Mouse (Mus musculus) heart, embryonic 16.5 days (tissue): ENCODE results near the gene Tmem51. TPM values are rescaled to one million over a fixed set of nuclear protein-coding genes. Genes with fewer than 3 reads are reported as not detected.
"Not testable (repeated sequence)": the region's sequence is repeated elsewhere in the genome, so short reads cannot be mapped to it uniquely, and the experiment has no call there.

ENCODE experiments used
- ATAC-seq: fragments of 200-750 bp; cut with Nextera tagmentation; replicated peaks from 2 replicates; pipeline ENCODE4 v1.8.0; 2017; ENCODE audit warnings: moderate number of reproducible peaks; ENCODE audit not compliant: insufficient read depth, low FRiP score; ENCODE audit errors: extremely low read depth
- H3K27ac ChIP-seq: fragments of 300-500 bp; sonication (generic); 2 replicates; pipeline ENCODE4 v1.5.1; 2014; ENCODE audit warnings: mild to moderate bottlenecking, low read length, control low read depth, moderate library complexity
- H3K27me3 ChIP-seq: fragments of 300-500 bp; sonication (generic); 2 replicates; pipeline ENCODE4 v1.6.1; 2014; ENCODE audit warnings: low read length, mixed read lengths; ENCODE audit not compliant: control insufficient read depth, insufficient read depth
- H3K36me3 ChIP-seq: fragments of 300-500 bp; sonication (generic); 2 replicates; pipeline ENCODE4 v1.6.1; 2014; ENCODE audit not compliant: control insufficient read depth, insufficient read depth
- H3K4me1 ChIP-seq: fragments of 300-500 bp; sonication (generic); 2 replicates; pipeline ENCODE4 v1.6.1; 2014; ENCODE audit warnings: low read length, mixed read lengths; ENCODE audit not compliant: control insufficient read depth, insufficient read depth
- H3K4me2 ChIP-seq: fragments of 300-500 bp; sonication (generic); 2 replicates; pipeline ENCODE4 v1.6.1; 2014; ENCODE audit warnings: low read depth, mild to moderate bottlenecking, control low read depth, low read length
- H3K4me3 ChIP-seq: fragments of 300-500 bp; sonication (generic); 2 replicates; pipeline ENCODE4 v1.5.1; 2014; ENCODE audit warnings: mild to moderate bottlenecking, control low read depth, low read length
- H3K9ac ChIP-seq: fragments of 300-500 bp; sonication (generic); 2 replicates; pipeline ENCODE4 v1.6.1; 2014; ENCODE audit warnings: low read length, control low read depth
- H3K9me3 ChIP-seq: fragments of 300-500 bp; sonication (generic); replicated peaks from 2 replicates; pipeline ENCODE4 v1.6.1; 2016; ENCODE audit warnings: low read length; ENCODE audit not compliant: control insufficient read depth
- WGBS: fragments of 180-500 bp; shearing (Covaris S2); extraction: QIAGEN DNeasy Blood & Tissue Kit; methylation state at CpG from one replicate; pipeline ENCODE4 v1.1.7; 2014; 5-methylcytosine and 5-hydroxymethylcytosine counted together
- polyA plus RNA-seq: library from polyadenylated mRNA; unstranded; fragments of >200 nt; fragmentation: Nextera tagmentation; extraction: Ambion mirVana; gene quantifications from 2 replicates; pipeline ENCODE4 v1.2.1, GENCODE M21; 2015

Tmem51 gene
- polyA plus RNA-seq, 1 experiment from 2014 or later, result 49.2 TPM

DNA sequence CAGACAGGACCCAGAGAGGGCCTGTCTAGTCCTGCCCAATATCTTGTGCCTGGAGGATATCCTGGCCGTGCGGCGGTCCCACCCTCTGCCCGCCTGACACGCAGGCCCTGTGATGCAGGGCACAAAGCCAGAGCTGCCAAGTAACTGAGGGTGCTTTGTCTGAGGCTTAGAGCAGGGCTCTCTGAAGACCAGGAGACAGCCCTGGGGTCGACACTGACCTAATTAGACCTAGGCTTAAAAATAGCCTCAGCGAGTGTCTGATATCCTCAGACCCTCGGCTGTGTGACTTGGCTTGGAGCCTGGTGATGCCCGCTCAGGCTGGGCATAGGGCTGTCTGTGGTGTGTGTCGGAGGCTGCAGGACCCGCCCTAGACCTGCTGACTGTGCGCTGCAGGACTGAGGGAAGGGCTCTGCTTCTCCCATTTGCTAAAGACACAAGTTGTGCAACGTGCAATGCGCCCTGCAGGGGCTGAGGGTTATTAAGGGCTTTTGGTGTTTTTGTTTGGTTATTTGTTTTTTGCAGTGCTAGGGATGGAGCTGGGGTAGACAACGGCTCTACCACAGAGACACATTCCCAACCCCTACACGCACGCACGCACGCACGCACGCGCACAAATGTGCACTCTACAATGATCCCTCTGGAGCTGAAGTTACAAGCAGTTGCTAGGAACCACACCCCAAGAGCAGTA is 26.4 kb downstream of the Tmem51 start:
- peak; percentile 88 for ATAC-seq
- peak overlapping the region; percentile 87 for H3K27ac ChIP-seq
- peak overlapping the region; percentile 10; the same call in 1 of the 2 replicates for H3K4me2 ChIP-seq
- no peaks in the 10 kb centered on the region for H3K9me3 ChIP-seq
- no peaks in the 10 kb centered on the region for H3K36me3 ChIP-seq
- 55% methylated on average over 22 of the region's 22 CpGs for WGBS
- peaks cover 60% of the 10 kb centered on the region for H3K4me1 ChIP-seq
- H3K27me3 ChIP-seq, result no peaks in the 10 kb centered on the region
- no peak overlapping the region; the same call in 1 of the 2 replicates for H3K9ac ChIP-seq
- H3K4me3 ChIP-seq, result no peak overlapping the region

GRCm38 (mm10) chr4:142055600-142055999 is 28.5 kb downstream of the Tmem51 start:
- Histone ChIP-seq H3K4me2 (no peak overlapping the region), H3K4me1 (peaks cover 47% of the 10 kb centered on the region), H3K4me3 (no peak overlapping the region), H3K9ac (no peak overlapping the region), H3K27me3 (no peaks in the 10 kb centered on the region), H3K36me3 (no peaks in the 10 kb centered on the region), H3K9me3 (no peaks in the 10 kb centered on the region), H3K27ac (no peak overlapping the region)
- ATAC-seq, result no peak
- 74% methylated on average over 8 of the region's 8 CpGs for whole genome bisulfite sequencing

GRCm38 (mm10) chr4:142054580-142054979 is 29.5 kb downstream of the Tmem51 start:
- H3K4me2 ChIP-seq, result no peak overlapping the region
- H3K27ac ChIP-seq, result no peak overlapping the region
- no peaks in the 10 kb centered on the region for H3K36me3 ChIP-seq
- WGBS, result 82% methylated on average over 11 of the region's 11 CpGs
- no peaks in the 10 kb centered on the region for H3K9me3 ChIP-seq
- H3K4me3 ChIP-seq, result no peak overlapping the region
- H3K9ac ChIP-seq, result no peak overlapping the region
- H3K4me1 ChIP-seq, result peaks cover 40% of the 10 kb centered on the region
- H3K27me3 ChIP-seq, result no peaks in the 10 kb centered on the region
- ATAC-seq, result no peak

DNA sequence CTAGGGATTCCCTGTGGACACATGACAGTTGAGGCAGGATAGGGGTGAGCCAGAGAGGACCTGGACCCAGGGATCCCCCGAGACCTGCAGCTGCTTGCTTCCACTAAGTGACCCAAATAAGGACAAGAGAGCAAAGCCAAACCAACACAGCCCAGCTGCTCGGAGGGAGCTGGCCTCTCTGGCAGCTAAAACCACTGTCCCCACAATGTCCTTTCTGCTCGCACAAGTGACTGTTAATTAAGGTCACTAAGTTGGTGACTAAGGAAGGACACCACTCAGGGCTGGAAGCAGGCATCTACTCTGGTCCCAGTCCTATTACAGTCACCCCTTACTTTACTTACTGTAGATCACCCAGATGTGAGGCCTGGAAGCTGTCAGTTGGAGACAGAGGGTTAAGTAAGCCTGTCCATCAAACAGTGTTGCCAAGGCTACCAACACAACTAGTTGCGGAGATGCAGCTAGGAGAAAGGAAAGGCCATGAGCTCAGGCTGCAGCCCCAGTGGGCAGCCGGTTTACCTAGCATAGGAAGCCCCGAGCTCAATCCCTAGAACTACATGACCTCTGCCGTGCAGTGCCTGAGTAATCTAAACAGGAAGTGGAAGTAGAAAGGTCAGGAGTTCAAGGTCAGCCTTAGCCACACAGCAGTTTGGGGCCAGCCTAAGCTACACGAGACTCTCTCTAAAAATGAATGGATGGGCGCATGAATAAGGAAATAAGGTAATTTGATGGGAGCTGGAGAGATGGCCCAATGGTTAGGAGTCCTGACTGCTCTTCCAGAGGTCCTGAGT is 30.2 kb downstream of the Tmem51 start:
- peaks cover 38% of the 10 kb centered on the region for H3K4me1 ChIP-seq
- H3K4me2 ChIP-seq, result no peak overlapping the region
- no peak overlapping the region for H3K4me3 ChIP-seq
- H3K9me3 ChIP-seq, result no peaks in the 10 kb centered on the region
- no peak for ATAC-seq
- no peaks in the 10 kb centered on the region for H3K27me3 ChIP-seq
- H3K9ac ChIP-seq, result peak overlapping the region; percentile 23; the same call in 1 of the 2 replicates
- no peaks in the 10 kb centered on the region for H3K36me3 ChIP-seq
- WGBS, result 40% methylated on average over 9 of the region's 9 CpGs
- peak overlapping the region; percentile 77 for H3K27ac ChIP-seq

DNA sequence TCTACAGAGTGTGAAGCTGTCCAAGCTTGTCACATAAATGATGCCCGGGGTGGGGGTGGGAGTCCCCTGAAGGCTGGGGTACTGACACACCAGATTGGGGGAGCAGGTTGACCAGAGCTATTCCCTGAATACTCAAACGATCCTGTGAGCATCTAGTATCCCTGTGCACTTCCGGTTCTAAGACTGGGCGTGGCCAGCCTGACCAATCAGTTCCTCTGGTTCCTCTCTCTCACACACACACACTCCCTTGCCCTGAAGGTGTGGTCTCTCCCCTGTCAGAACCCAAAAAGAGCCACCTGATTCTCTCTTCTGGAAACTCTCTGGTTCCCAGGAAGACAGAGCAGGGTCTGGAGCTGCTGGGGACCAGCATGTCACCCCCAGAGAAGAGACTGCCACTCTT is 30.8 kb downstream of the Tmem51 start:
- Histone ChIP-seq H3K27ac (peak overlapping the region; percentile 77), H3K4me2 (no peak overlapping the region), H3K4me3 (no peak overlapping the region), H3K27me3 (no peaks in the 10 kb centered on the region), H3K36me3 (no peaks in the 10 kb centered on the region), H3K9ac (peak overlapping the region; percentile 23; the same call in 1 of the 2 replicates), H3K9me3 (no peaks in the 10 kb centered on the region), H3K4me1 (peaks cover 42% of the 10 kb centered on the region)
- WGBS, result 46% methylated on average over 4 of the region's 4 CpGs
- no peak for ATAC-seq

DNA sequence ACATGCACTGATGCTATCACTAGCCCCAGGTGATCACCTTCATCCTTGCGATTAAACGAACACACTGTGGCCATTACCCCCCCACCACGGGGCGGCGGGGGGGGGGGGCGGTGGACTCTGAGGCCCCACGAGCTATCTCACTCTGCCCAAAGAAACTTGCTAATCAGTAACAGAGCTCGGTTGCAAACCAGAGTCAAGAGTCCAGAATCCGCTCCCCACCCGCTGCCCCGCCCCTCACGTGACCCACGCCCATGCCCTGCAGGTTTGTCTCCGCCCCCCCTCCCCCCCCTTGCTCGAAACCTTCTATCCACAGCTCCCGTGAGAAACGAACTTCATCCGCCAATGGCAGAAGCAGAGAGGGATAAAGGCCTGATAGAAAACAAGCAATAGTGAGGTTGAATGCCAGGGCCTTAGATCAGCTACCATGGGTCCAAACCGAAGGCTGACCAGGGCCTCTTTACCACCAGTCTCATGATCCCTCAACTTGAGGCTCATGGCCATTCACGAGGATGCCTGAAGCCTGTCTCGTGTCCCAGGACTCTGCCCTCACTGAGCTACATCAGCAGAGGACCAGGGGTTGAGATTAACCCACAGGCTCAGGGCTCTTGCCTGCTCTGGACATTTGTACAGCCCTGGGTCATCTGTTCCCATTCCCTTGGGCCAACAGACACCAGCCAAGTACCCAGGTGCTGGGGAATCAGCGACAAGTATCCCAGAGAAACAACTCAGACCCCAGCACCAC is 31.5 kb downstream of the Tmem51 start:
- Histone ChIP-seq H3K9me3 (no peaks in the 10 kb centered on the region), H3K27me3 (no peaks in the 10 kb centered on the region), H3K4me2 (no peak overlapping the region), H3K9ac (no peak overlapping the region), H3K4me1 (peaks cover 40% of the 10 kb centered on the region), H3K27ac (peak overlapping the region; percentile 2; the same call in 1 of the 2 replicates), H3K4me3 (no peak overlapping the region), H3K36me3 (no peaks in the 10 kb centered on the region)
- ATAC-seq, result no peak
- WGBS, result 43% methylated on average over 21 of the region's 22 CpGs

DNA sequence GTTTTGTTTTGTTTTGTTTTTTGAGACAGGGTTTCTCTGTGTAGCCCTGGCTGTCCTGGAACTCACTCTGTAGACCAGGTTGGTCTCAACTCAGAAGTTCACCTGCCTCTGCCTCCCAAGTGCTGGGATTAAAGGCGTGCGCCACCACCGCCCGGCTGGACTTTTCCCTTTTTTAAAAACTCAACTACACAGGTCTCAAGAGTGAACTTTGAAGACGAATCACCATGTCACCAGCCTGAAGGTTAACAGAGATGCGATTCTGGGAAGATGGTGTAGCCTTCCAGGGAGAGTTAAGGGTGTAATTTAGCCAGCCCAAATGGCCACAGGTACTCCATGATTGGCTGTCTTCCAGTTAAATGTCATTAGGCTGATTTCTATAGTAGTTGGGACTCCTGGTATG is 32.2 kb downstream of the Tmem51 start:
- not testable (repeated sequence) for H3K4me2 ChIP-seq, H3K27ac ChIP-seq, H3K36me3 ChIP-seq, H3K4me3 ChIP-seq, H3K9me3 ChIP-seq, H3K27me3 ChIP-seq, H3K9ac ChIP-seq, ATAC-seq
- 89% methylated on average over 6 of the region's 6 CpGs for WGBS
- peaks cover 34% of the 10 kb centered on the region for H3K4me1 ChIP-seq

DNA sequence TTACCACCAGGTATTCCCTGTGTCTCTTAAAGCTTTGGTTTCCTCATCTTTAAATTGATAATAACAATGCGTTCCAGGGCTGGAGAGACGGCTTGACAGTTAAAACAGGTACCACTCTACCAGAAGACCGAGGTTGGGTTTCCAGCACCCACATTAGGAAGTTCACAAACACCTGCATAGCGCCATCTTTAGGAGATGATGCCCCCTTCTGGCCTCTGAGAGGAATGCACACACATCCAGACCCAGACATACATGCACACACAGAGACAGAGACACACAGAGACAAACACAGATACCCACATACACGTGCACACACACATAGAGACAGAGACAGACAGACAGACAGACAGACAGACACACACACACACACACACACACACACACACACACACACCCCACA is 34.1 kb downstream of the Tmem51 start:
- Histone ChIP-seq H3K4me2 (no peak overlapping the region), H3K9ac (no peak overlapping the region), H3K4me1 (peaks cover 32% of the 10 kb centered on the region), H3K27me3 (no peaks in the 10 kb centered on the region), H3K9me3 (no peaks in the 10 kb centered on the region), H3K36me3 (no peaks in the 10 kb centered on the region), H3K4me3 (no peak overlapping the region), H3K27ac (no peak overlapping the region)
- 96% methylated on average over 5 of the region's 5 CpGs for WGBS
- no peak for ATAC-seq

- Histone ChIP-seq H3K27me3 (no peaks in the 10 kb centered on the region), H3K4me3 (no peak overlapping the region), H3K9me3 (no peaks in the 10 kb centered on the region), H3K36me3 (no peaks in the 10 kb centered on the region), H3K4me1 (peaks cover 29% of the 10 kb centered on the region), H3K4me2 (no peak overlapping the region), H3K27ac (no peak overlapping the region), H3K9ac (no peak overlapping the region)
- WGBS, result 23% methylated on average over 8 of the region's 8 CpGs
- ATAC-seq, result no peak
These were observed 35.7 kb downstream of the Tmem51 start for GRCm38 (mm10) chr4:142048391-142048790.
